Mouse (Mus musculus) spleen, adult 2 months (tissue): ENCODE data around the gene Zkscan17.

ENCODE experiments used
- CTCF ChIP-seq: fragments of 200-500 bp; IDR thresholded peaks from 2 replicates; pipeline ENCODE4 v1.5.1; 2011; ENCODE audit warnings: mild to moderate bottlenecking, inconsistent platforms; ENCODE audit not compliant: insufficient read depth, insufficient read length, insufficient replicate concordance; ENCODE audit errors: extremely low read depth
- POLR2A ChIP-seq: fragments of 200-500 bp; IDR thresholded peaks from 2 replicates; pipeline ENCODE4 v1.6.1; 2011; ENCODE audit warnings: low read depth, low read length, inconsistent platforms

DNA sequence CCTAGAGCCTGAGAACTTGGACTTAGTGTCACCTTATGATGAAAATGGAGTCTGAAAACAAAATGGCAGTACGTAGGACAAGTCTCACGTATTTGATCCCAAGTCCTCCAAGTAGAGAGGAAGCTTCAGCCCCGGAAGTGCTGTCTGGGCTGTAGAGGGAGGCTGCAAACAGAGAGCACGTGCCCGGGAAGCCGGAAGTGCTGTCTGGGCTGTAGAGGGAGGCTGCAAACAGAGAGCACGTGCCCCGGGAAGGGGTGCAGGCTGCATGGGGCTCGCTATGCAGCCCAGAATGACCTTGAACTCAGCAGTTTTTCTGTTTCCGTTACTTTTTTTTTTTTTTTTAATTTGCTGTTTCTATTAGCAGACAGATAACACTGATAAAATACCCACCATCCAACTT is 8.3 kb downstream of the Zkscan17 start:
- TF ChIP-seq CTCF, result no peak
- no peak for TF ChIP-seq POLR2A
